Mouse (Mus musculus): ENCODE measurements around the gene Rims1.

The Rims1 gene

DNA sequence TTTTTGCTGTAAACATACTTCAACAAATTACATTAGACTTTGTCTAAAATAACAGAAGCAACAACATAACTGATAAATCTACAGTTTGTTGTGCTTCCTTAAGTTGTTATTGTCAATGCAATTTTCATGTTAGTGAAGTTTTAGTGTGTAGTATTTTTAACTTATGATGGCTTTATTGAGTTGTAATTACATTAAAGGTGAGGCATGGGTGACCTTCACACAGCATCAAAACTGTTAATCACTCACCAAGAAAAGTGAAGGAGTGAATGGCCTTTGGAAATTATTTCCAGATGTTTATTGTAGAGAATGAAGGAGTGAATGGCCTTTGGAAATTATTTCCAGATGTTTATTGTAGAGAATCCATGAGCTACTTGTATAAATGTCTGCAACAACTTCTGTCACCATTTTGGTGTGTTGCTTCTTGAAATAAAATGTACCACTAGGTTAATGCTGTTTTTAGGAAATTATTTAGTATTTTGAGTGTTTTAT, 556.9 kb downstream of the Rims1 start:
- DNase-seq (ENCODE audit: low spot score in 2 of 2) = no peak

DNA sequence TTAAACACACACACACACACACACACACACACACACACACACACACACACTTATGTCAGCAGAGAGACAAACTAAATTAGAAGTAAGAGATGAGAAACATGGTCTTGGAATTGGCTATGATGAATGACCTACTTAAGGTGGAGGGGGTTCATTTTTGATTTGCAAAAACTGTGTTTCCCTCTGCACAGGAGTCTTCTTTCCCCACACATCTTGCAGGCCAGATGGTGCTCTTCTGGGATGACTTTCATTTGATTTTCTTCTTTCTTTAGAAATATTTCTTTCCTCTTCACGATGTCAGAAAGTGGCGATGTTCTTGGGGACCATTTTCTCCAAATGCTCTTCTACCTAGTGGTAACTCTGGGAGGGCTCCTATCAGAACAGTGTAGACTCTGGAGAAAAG, 560.0 kb downstream of the Rims1 start:
- DNase-seq (ENCODE audit: low spot score in 2 of 2) = no peak

Data from urinary bladder, postnatal 4 days (tissue).